Mouse (Mus musculus) midbrain, postnatal 0 days (tissue): ENCODE results near the gene Unc13c. TPM values are rescaled to one million over a fixed set of nuclear protein-coding genes. Genes with fewer than 3 reads are reported as not detected.

Experiments
- ATAC-seq: fragments of 200-750 bp; cut with Nextera tagmentation; 2 replicates; pipeline ENCODE4 v1.8.0; 2017; ENCODE audit warnings: moderate number of reproducible peaks, mild to moderate bottlenecking, moderate TSS enrichment, moderate library complexity; ENCODE audit not compliant: low FRiP score
- DNase-seq: peaks from one replicate; pipeline ENCODE4 v3.0.0-alpha.2; 2015; ENCODE audit warnings: low spot score
- H3K27ac ChIP-seq: fragments of 300-500 bp; sonication (generic); 2 replicates; pipeline ENCODE4 v1.5.1; 2014; ENCODE audit warnings: low read depth, mild to moderate bottlenecking, low read length, mixed read lengths
- H3K27me3 ChIP-seq: fragments of 300-500 bp; sonication (generic); 2 replicates; pipeline ENCODE4 v1.6.1; 2014; ENCODE audit warnings: low read length, control low read depth, mixed read lengths; ENCODE audit not compliant: insufficient read depth
- H3K36me3 ChIP-seq: fragments of 300-500 bp; sonication (generic); 2 replicates; pipeline ENCODE4 v1.6.1; 2014; ENCODE audit warnings: low read length, control low read depth, mixed read lengths; ENCODE audit not compliant: insufficient read depth
- H3K4me1 ChIP-seq: fragments of 300-500 bp; sonication (generic); 2 replicates; pipeline ENCODE4 v1.6.1; 2014; ENCODE audit warnings: mild to moderate bottlenecking, control low read depth, antibody characterized with exemption, low read length, mixed read lengths; ENCODE audit not compliant: insufficient read depth
- H3K4me2 ChIP-seq: fragments of 300-500 bp; sonication (generic); 2 replicates; pipeline ENCODE4 v1.6.1; 2014; ENCODE audit warnings: low read depth, mild to moderate bottlenecking, low read length, mixed read lengths; ENCODE audit not compliant: poor library complexity, severe bottlenecking
- H3K4me3 ChIP-seq: fragments of 300-500 bp; sonication (generic); 2 replicates; pipeline ENCODE4 v1.5.1; 2014; ENCODE audit warnings: low read depth, mild to moderate bottlenecking, low read length, moderate library complexity
- H3K9ac ChIP-seq: fragments of 300-500 bp; sonication (generic); replicated peaks from 2 replicates; pipeline ENCODE4 v1.6.1; 2014; ENCODE audit warnings: mild to moderate bottlenecking, low read length, moderate library complexity, mixed read lengths; ENCODE audit not compliant: poor library complexity, severe bottlenecking
- H3K9me3 ChIP-seq: fragments of 300-500 bp; sonication (generic); 2 replicates; pipeline ENCODE4 v1.6.1; 2016; ENCODE audit warnings: low read length, control low read depth
- CTCF ChIP-seq: IDR thresholded peaks from 2 replicates; pipeline ENCODE4 v1.5.1; 2016; ENCODE audit warnings: antibody characterized with exemption, mild to moderate bottlenecking
- WGBS: fragments of 180-500 bp; shearing (Covaris S2); extraction: QIAGEN DNeasy Blood & Tissue Kit; methylation state at CpG from one replicate; pipeline ENCODE4 v1.1.7; 2014; 5-methylcytosine and 5-hydroxymethylcytosine counted together
- polyA plus RNA-seq: library from polyadenylated mRNA; unstranded; fragments of >200 nt; fragmentation: Nextera tagmentation; extraction: Ambion mirVana; gene quantifications from 2 replicates; pipeline ENCODE4 v1.2.1, GENCODE M21; 2015
- total RNA-seq: library from RNA; depleted of rRNA; stranded (reverse); fragments of >200 nt; gene quantifications from 2 replicates; pipeline ENCODE4 v1.2.3, GENCODE M21; 2014; rRNA removed

The Unc13c gene
- total and polyA plus RNA-seq, 2 experiments from 2014 or later, result 6.3 to 15.3 TPM

- no peak for ATAC-seq
- Histone ChIP-seq H3K27ac (no peak overlapping the region), H3K36me3 (no peaks in the 10 kb centered on the region), H3K4me1 (no peaks in the 10 kb centered on the region), H3K9ac (no peak overlapping the region), H3K4me3 (no peak overlapping the region), H3K4me2 (no peak overlapping the region), H3K27me3 (no peaks in the 10 kb centered on the region), H3K9me3 (no peaks in the 10 kb centered on the region)
- TF ChIP-seq CTCF, result peak; percentile 32; the same call in 1 of the 2 replicates
- no peak for DNase-seq
These were observed 519.5 kb downstream of the Unc13c start for GRCm38 (mm10) chr9:73449216-73449615.

DNA sequence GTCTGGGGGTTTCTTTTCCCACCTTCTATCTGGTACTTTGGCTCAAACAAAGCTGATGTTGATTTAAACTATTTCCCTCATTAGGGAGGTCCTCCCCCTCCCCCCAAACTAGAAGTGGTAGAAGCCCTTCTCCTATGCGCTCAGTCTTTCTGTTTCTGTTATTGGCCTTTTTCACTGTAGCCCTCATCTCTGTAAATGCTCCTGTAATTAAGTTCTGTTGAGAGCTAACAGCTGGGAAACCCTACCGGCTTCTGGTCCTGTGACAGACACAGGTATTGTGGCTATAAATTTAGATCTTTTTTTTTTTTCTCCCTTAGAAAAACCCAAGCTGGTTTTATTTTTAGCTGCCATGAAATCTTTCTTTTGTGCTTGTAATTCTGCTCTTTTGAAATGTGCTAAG, 536.8 kb downstream of the Unc13c start:
- no peak overlapping the region for H3K27ac ChIP-seq
- WGBS, result 73% methylated on average over 2 of the region's 2 CpGs
- H3K4me1 ChIP-seq, result no peaks in the 10 kb centered on the region

More for the DNA sequence above, 536.8 kb downstream of the Unc13c start:
- DNase-seq, result no peak
- ATAC-seq, result no peak
- H3K9ac ChIP-seq, result no peak overlapping the region
- H3K4me3 ChIP-seq, result no peak overlapping the region
- H3K27me3 ChIP-seq, result no peaks in the 10 kb centered on the region
- H3K9me3 ChIP-seq, result no peaks in the 10 kb centered on the region
- no peak overlapping the region for H3K4me2 ChIP-seq
- H3K36me3 ChIP-seq, result no peaks in the 10 kb centered on the region
- no peak for TF ChIP-seq CTCF

Other genes with a start within 250 kb of the Unc13c start
- 0.27 and 0.52 TPM in 2 replicates for gene Wdr72, start 141.4 kb upstream of the Unc13c start, total RNA-seq
- 0.32 and 0.42 TPM in 2 replicates for gene Wdr72, start 141.4 kb upstream of the Unc13c start, polyA plus RNA-seq